Mouse (Mus musculus): Measurements from ENCODE around the gene Olfr589. TPM values are rescaled to one million over a fixed set of nuclear protein-coding genes. Genes with fewer than 3 reads are reported as not detected.
"Not testable (repeated sequence)": the region's sequence is repeated elsewhere in the genome, so short reads cannot be mapped to it uniquely, and the experiment has no call there.

Gene Olfr589
- not detected for total RNA-seq (2021)
- long read RNA-seq, experiment 1: 0 reads
- long read RNA-seq, experiment 2: 0 reads

- DNase-seq (ENCODE audit: low spot score): no peak
These were observed at the start of gene Olfr589 for GRCm38 (mm10) chr7:103156256-103156655. Gene Olfr589, minus strand, starts transcription at chr7:103156356.

GRCm38 (mm10) chr7:103184503-103184902 lies 28.3 kb upstream of the Olfr589 start, which contains the start of gene Olfr592:
Gene Olfr592, plus strand, starts transcription at chr7:103184803.
- DNase-seq (ENCODE audit: low spot score): not testable (repeated sequence)

- no peak for DNase-seq (ENCODE audit: low spot score)
These were observed 22.1 kb upstream of the Olfr589 start, which contains the start of gene Olfr591 for GRCm38 (mm10) chr7:103178240-103178639. Gene Olfr591, minus strand, starts transcription at chr7:103178340.

GRCm38 (mm10) chr7:103169697-103170096 lies 13.5 kb upstream of the Olfr589 start:
- no peak for DNase-seq (ENCODE audit: low spot score)

GRCm38 (mm10) chr7:103140579-103140978 lies 15.6 kb downstream of the Olfr589 start, which contains the start of gene Olfr588-ps1:
Gene Olfr588-ps1, plus strand, starts transcription at chr7:103140879.
- DNase-seq (ENCODE audit: low spot score): no peak

GRCm38 (mm10) chr7:103125538-103125937 lies 30.6 kb downstream of the Olfr589 start, which contains the start of gene Olfr586:
Gene Olfr586, minus strand, starts transcription at chr7:103125638.
- no peak for DNase-seq (ENCODE audit: low spot score)

- DNase-seq (ENCODE audit: low spot score): no peak
These were observed 36.8 kb downstream of the Olfr589 start for GRCm38 (mm10) chr7:103119406-103119805.

Other genes with a start within 250 kb of the Olfr589 start
- gene Olfr571, start 238.8 kb downstream of the Olfr589 start, total RNA-seq (2021): not detected
- not detected for gene Olfr572, start 231.9 kb downstream of the Olfr589 start, total RNA-seq (2021)
- not detected for gene Olfr573-ps1, start 213.8 kb downstream of the Olfr589 start, total RNA-seq (2021)
- gene Olfr574, start 207.9 kb downstream of the Olfr589 start, total RNA-seq (2021): not detected
- gene Olfr575, start 197.6 kb downstream of the Olfr589 start, total RNA-seq (2021): not detected
- not detected for gene Olfr576, start 193.7 kb downstream of the Olfr589 start, total RNA-seq (2021)
- not detected for gene Olfr577, start 180.4 kb downstream of the Olfr589 start, total RNA-seq (2021)
- not detected for gene Olfr578, start 167.0 kb downstream of the Olfr589 start, total RNA-seq (2021)
- gene Olfr582, start 118.3 kb downstream of the Olfr589 start, total RNA-seq (2021): not detected
- not detected for gene Olfr583, start 105.1 kb downstream of the Olfr589 start, total RNA-seq (2021)
- gene Olfr584, start 74.5 kb downstream of the Olfr589 start, total RNA-seq (2021): not detected
- not detected for gene Olfr585, start 58.6 kb downstream of the Olfr589 start, total RNA-seq (2021)
- gene Olfr586, start 30.7 kb downstream of the Olfr589 start, total RNA-seq (2021): not detected
- not detected for gene Olfr588-ps1, start 15.5 kb downstream of the Olfr589 start, total RNA-seq (2021)
- not detected for gene Olfr591, start 22.0 kb upstream of the Olfr589 start, total RNA-seq (2021)
- not detected for gene Olfr592, start 28.4 kb upstream of the Olfr589 start, total RNA-seq (2021)
- not detected for gene Olfr593, start 55.5 kb upstream of the Olfr589 start, total RNA-seq (2021)
- not detected for gene Olfr594, start 60.6 kb upstream of the Olfr589 start, total RNA-seq (2021)
- not detected for gene Usp17ld, start 96.1 kb upstream of the Olfr589 start, total RNA-seq (2021)
- gene Olfr596, start 149.3 kb upstream of the Olfr589 start, total RNA-seq (2021): not detected
- not detected for gene Olfr597, start 160.0 kb upstream of the Olfr589 start, total RNA-seq (2021)
- gene Olfr598, start 167.2 kb upstream of the Olfr589 start, total RNA-seq (2021): not detected
- gene Olfr599, start 179.6 kb upstream of the Olfr589 start, total RNA-seq (2021): not detected
- gene Olfr600, start 193.3 kb upstream of the Olfr589 start, total RNA-seq (2021): not detected
- not detected for gene Olfr601, start 206.3 kb upstream of the Olfr589 start, total RNA-seq (2021)
- gene Olfr603, start 229.8 kb upstream of the Olfr589 start, total RNA-seq (2021): not detected

All from gastrocnemius, adult 18-20 months (tissue).